Mouse (Mus musculus): ENCODE data around the gene Fap. TPM values are rescaled to one million over a fixed set of nuclear protein-coding genes. Genes with fewer than 3 reads are reported as not detected.
A peak's percentile ranks its signal among the peaks of the same experiment; 100 is the strongest.

Fap gene
- polyA plus RNA-seq, 1 experiment: 0.27 TPM

GRCm38 (mm10) chr2:62564687-62565086 is 9.2 kb downstream of the Fap start:
- no peak overlapping the region for H3K4me3 ChIP-seq (ENCODE audit: low read depth, low read length)
- H3K4me1 ChIP-seq (ENCODE audit: control insufficient read depth, insufficient read depth, insufficient read length, low read length): no peaks in the 10 kb centered on the region
- 95% methylated on average over 1 of the region's 1 CpGs for WGBS
- no peaks in the 10 kb centered on the region for H3K36me3 ChIP-seq (ENCODE audit: control insufficient read depth, insufficient read depth, low read length)
- H3K27me3 ChIP-seq (ENCODE audit: control insufficient read depth, insufficient read depth, low read length): no peaks in the 10 kb centered on the region
- no peak overlapping the region for H3K27ac ChIP-seq (ENCODE audit: insufficient read depth, low read depth, low read length)
- TF ChIP-seq POLR2A (IDR thresholded peaks at IDR 0.05; ENCODE audit: low read depth, low read length) (no peak), CTCF (IDR thresholded peaks at IDR 0.05; ENCODE audit: extremely low read depth, insufficient read length, insufficient replicate concordance, low read depth, low read length) (no peak)

- Histone ChIP-seq H3K27me3 (ENCODE audit: control insufficient read depth, insufficient read depth, low read length) (no peaks in the 10 kb centered on the region), H3K4me3 (ENCODE audit: low read depth, low read length) (no peak overlapping the region), H3K27ac (ENCODE audit: insufficient read depth, low read depth, low read length) (no peak overlapping the region), H3K36me3 (ENCODE audit: control insufficient read depth, insufficient read depth, low read length) (no peaks in the 10 kb centered on the region), H3K4me1 (ENCODE audit: control insufficient read depth, insufficient read depth, insufficient read length, low read length) (no peaks in the 10 kb centered on the region)
- WGBS: 69% methylated on average over 5 of the region's 5 CpGs
- TF ChIP-seq CTCF (IDR thresholded peaks at IDR 0.05; ENCODE audit: extremely low read depth, insufficient read length, insufficient replicate concordance, low read depth, low read length) (no peak), POLR2A (IDR thresholded peaks at IDR 0.05; ENCODE audit: low read depth, low read length) (no peak)
Observed at GRCm38 (mm10) chr2:62562661-62563485, 11.0 kb downstream of the Fap start.

GRCm38 (mm10) chr2:62557417-62557816 is 16.5 kb downstream of the Fap start:
- H3K4me1 ChIP-seq (ENCODE audit: control insufficient read depth, insufficient read depth, insufficient read length, low read length): no peaks in the 10 kb centered on the region
- TF ChIP-seq CTCF (IDR thresholded peaks at IDR 0.05; ENCODE audit: extremely low read depth, insufficient read length, insufficient replicate concordance, low read depth, low read length) (peak; percentile 18; the same call in 1 of the 2 replicates), POLR2A (IDR thresholded peaks at IDR 0.05; ENCODE audit: low read depth, low read length) (no peak)
- 83% methylated on average over 2 of the region's 2 CpGs for WGBS

GRCm38 (mm10) chr2:62556349-62556748 is 17.5 kb downstream of the Fap start:
- no peak for TF ChIP-seq CTCF (IDR thresholded peaks at IDR 0.05; ENCODE audit: extremely low read depth, insufficient read length, insufficient replicate concordance, low read depth, low read length)
- no peak for TF ChIP-seq POLR2A (IDR thresholded peaks at IDR 0.05; ENCODE audit: low read depth, low read length)
- 83% methylated on average over 9 of the region's 9 CpGs for WGBS

More at GRCm38 (mm10) chr2:62557417-62557816, 16.5 kb downstream of the Fap start:
- no peak overlapping the region for H3K4me3 ChIP-seq (ENCODE audit: low read depth, low read length)
- H3K27ac ChIP-seq (ENCODE audit: insufficient read depth, low read depth, low read length): no peak overlapping the region
- no peaks in the 10 kb centered on the region for H3K36me3 ChIP-seq (ENCODE audit: control insufficient read depth, insufficient read depth, low read length)
- H3K27me3 ChIP-seq (ENCODE audit: control insufficient read depth, insufficient read depth, low read length): no peaks in the 10 kb centered on the region

GRCm38 (mm10) chr2:62549659-62550058 is 24.2 kb downstream of the Fap start:
- WGBS: 78% methylated on average over 3 of the region's 3 CpGs
- no peak overlapping the region for H3K4me3 ChIP-seq (ENCODE audit: low read depth, low read length)
- TF ChIP-seq CTCF (IDR thresholded peaks at IDR 0.05; ENCODE audit: extremely low read depth, insufficient read length, insufficient replicate concordance, low read depth, low read length) (peak; percentile 33; the same call in 1 of the 2 replicates), POLR2A (IDR thresholded peaks at IDR 0.05; ENCODE audit: low read depth, low read length) (no peak)

More at GRCm38 (mm10) chr2:62556349-62556748, 17.5 kb downstream of the Fap start:
- H3K27ac ChIP-seq (ENCODE audit: insufficient read depth, low read depth, low read length): no peak overlapping the region
- H3K4me1 ChIP-seq (ENCODE audit: control insufficient read depth, insufficient read depth, insufficient read length, low read length): no peaks in the 10 kb centered on the region
- no peak overlapping the region for H3K4me3 ChIP-seq (ENCODE audit: low read depth, low read length)
- H3K27me3 ChIP-seq (ENCODE audit: control insufficient read depth, insufficient read depth, low read length): no peaks in the 10 kb centered on the region
- no peaks in the 10 kb centered on the region for H3K36me3 ChIP-seq (ENCODE audit: control insufficient read depth, insufficient read depth, low read length)

DNA sequence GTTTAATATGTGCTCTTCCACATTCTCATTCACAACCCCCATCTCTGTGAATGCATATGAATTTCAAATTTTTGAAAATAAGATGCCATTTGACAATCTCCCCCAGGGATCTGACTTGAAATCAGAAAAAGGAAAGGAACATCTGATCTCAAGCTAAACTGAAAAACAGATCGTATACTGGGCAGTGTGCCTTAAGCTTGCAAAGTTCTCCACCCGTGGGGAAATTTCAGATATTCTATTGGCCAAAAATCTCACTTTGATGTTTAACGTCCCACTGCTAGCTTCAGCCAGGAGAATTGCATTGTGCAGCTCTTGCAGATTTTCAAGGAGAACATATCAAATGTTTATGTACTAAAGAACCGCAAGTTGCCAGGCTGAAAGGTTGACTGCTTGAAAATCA is 24.7 kb downstream of the Fap start:
- whole genome bisulfite sequencing: 81% methylated on average over 4 of the region's 4 CpGs
- H3K36me3 ChIP-seq (ENCODE audit: control insufficient read depth, insufficient read depth, low read length): no peaks in the 10 kb centered on the region
- no peak overlapping the region for H3K27ac ChIP-seq (ENCODE audit: insufficient read depth, low read depth, low read length)
- no peak overlapping the region for H3K4me3 ChIP-seq (ENCODE audit: low read depth, low read length)
- H3K4me1 ChIP-seq (ENCODE audit: control insufficient read depth, insufficient read depth, insufficient read length, low read length): no peaks in the 10 kb centered on the region
- TF ChIP-seq POLR2A (IDR thresholded peaks at IDR 0.05; ENCODE audit: low read depth, low read length) (no peak), CTCF (IDR thresholded peaks at IDR 0.05; ENCODE audit: extremely low read depth, insufficient read length, insufficient replicate concordance, low read depth, low read length) (no peak)
- no peaks in the 10 kb centered on the region for H3K27me3 ChIP-seq (ENCODE audit: control insufficient read depth, insufficient read depth, low read length)

More at GRCm38 (mm10) chr2:62549659-62550058, 24.2 kb downstream of the Fap start:
- Histone ChIP-seq H3K36me3 (ENCODE audit: control insufficient read depth, insufficient read depth, low read length) (no peaks in the 10 kb centered on the region), H3K4me1 (ENCODE audit: control insufficient read depth, insufficient read depth, insufficient read length, low read length) (no peaks in the 10 kb centered on the region), H3K27ac (ENCODE audit: insufficient read depth, low read depth, low read length) (no peak overlapping the region), H3K27me3 (ENCODE audit: control insufficient read depth, insufficient read depth, low read length) (no peaks in the 10 kb centered on the region)

DNA sequence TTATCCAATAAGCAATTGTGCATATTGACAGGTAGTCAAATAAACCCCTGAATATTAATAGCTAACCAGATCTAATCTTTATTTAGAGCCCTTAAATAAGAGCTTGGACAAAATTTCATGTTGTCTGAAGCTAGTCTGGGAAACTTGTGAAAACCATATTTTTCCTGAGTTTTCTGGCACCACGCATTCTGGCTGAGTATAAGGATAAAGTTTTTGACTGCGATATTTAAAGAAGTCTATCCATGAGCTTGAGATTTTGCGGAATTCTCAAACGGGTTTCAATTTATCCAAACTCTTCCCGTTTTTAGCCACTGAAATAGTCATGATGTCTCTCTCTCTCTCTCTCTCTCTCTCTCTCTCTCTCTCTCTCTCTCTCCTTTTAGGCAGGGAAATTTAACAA is 25.8 kb downstream of the Fap start:
- Histone ChIP-seq H3K4me3 (ENCODE audit: low read depth, low read length) (no peak overlapping the region), H3K27ac (ENCODE audit: insufficient read depth, low read depth, low read length) (no peak overlapping the region), H3K36me3 (ENCODE audit: control insufficient read depth, insufficient read depth, low read length) (no peaks in the 10 kb centered on the region), H3K27me3 (ENCODE audit: control insufficient read depth, insufficient read depth, low read length) (no peaks in the 10 kb centered on the region), H3K4me1 (ENCODE audit: control insufficient read depth, insufficient read depth, insufficient read length, low read length) (no peaks in the 10 kb centered on the region)
- WGBS: 91% methylated on average over 5 of the region's 5 CpGs
- TF ChIP-seq CTCF (IDR thresholded peaks at IDR 0.05; ENCODE audit: extremely low read depth, insufficient read length, insufficient replicate concordance, low read depth, low read length) (no peak), POLR2A (IDR thresholded peaks at IDR 0.05; ENCODE audit: low read depth, low read length) (no peak)
